Mouse (Mus musculus) urinary bladder, adult 2 months (tissue): ENCODE results near the gene Cc2d2a. TPM values are rescaled to one million over a fixed set of nuclear protein-coding genes. Genes with fewer than 3 reads are reported as not detected.
A peak's percentile ranks its signal among the peaks of the same experiment; 100 is the strongest.

ENCODE experiments used
- DNase-seq: peaks from one replicate; pipeline ENCODE4 v3.0.0; 2022; ENCODE audit warnings: low spot score
- polyA plus RNA-seq: library from polyadenylated mRNA; depleted of rRNA; stranded (reverse); fragments of >200 nt; gene quantifications from 2 replicates; pipeline ENCODE4 v1.2.3, GENCODE M21; 2012; rRNA removed

The Cc2d2a gene
- 15.4 and 16.0 TPM in 2 replicates for polyA plus RNA-seq

DNA sequence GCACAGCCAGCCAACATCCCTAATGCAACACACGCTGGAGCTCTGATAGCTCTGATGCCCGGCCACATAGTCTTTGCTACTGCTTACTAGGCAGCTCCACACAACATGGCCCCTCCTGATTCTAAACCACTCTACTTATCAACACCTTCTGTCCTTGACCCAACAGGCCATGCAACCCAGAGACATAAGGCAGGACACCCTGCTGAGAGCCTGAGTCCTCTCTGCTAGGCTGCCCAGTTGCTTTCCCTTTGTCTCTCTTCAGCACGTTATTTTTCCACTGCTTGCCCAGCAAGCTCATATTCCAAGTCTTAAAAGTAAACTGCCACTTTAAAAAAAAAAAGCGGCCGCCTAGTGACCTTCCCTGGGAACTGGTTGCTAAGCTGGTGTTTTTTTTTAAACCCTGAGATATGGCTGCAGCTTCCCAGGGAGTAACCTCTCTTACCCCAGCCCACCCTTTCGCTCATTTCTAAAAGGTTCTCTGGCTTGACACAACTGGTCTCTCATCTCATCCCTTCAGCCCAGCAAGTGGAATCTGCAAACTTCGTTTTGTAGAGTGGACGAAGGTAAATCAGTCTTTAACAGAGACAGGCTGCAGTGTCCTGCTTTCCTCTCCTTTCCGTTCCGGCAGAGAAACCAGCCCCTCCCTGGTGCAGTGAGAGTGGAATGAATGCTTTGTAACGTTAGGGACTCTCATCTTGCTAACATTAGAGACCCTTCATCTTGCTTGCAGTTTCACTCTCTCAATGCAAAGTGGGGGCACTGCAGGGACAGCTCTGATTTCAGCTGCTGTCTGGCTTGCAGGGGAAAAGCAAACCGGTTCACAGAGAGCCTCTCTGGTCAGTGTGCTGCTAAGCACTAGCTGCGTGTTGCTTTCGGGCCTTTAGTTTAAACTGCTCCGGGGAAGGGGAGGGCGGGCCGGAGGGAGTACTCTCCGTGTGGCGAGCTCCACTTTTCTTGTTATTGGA is at the start of gene Cc2d2a:
TSS of gene Cc2d2a (plus strand) at position 350 of the 965 bp plus-strand sequence.
- DNase-seq = no peak

GRCm38 (mm10) chr5:43621575-43622299 is 40.4 kb upstream of the Cc2d2a start:
- DNase-seq = no peak

DNA sequence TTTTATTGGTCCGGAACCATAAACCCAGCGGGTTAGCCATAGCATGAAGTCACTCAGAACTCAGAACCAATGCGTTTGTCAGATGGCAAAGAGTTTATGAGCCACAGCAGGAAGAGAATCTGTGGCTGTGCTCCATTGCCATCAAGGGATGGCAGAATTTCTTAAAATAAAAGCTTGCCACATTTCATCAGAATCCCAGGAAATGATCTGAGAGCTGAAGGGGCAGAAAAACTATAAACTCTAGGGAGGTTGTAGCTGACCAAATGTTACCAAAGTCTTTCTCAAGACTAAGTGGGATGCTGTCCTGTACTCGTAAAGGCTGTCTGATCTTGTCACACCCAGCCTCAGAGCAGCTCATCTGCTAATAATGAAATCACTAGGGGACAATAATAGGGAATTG is 36.7 kb upstream of the Cc2d2a start:
- no peak for DNase-seq

DNA sequence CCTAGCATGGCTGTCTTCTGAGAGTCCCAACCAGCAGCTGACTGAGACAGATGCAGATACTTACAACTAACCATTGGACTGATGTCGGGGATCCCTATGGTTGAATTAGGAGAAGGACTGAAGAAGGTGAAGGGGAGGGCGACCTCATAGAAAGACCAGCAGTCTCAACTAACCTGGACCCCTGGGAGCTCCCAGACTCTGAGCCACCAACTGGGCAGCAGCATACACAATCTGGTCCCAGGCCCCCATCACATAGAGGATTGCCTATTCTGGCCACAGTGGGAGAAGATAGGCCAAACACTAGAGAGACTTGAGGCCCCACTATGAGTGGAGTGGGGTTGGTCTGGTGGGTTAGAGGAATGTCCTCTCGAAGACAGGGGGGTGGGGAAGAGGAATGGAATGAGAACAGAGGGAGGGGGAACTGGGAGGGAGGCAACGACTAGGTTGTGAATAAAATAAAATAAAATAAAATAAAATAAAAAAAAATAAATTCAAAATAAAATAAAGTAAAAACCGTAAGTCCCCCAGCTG is 28.0 kb upstream of the Cc2d2a start:
- no peak for DNase-seq

DNA sequence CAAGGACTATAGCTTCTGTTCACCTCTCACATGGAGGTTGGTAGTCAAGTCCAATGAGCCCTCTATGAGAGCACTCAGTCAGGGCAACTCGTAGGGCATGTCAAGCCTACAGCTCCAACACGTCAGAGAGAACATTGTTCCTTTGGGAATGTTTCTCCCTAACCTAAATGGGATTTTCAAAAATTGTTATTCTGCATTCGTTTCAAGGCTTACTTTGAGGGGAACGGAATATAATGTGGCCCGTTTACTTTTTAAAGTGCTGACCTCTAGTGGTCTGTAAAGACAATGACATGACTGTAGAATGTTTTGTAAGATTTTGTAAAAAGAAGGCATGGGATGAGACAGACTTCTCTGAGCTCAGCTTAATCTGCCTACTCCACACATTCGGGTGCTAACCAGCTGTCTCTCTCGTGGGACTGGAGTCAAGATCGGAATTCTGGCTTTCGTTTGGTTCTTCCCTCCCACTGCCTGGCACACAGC is 27.5 kb upstream of the Cc2d2a start:
- no peak for DNase-seq

DNA sequence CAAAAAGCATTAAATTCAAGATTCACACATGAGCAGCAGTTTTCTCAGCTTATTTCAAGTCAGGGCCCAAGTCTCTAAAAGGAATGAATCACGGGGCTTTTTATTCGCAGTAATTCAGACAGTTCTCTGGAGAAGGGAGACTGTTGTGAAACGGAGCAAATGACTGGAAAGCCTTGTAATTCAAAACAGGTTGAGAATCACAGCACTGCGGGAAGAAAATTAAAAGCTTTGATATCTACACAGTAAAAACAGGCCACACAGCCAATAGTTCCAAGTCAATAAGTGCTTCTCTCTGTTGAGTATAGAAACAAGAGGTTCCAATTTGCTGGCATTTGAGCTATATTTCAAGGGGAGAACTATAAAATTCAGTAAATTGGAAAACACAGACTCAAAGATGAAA is 17.1 kb upstream of the Cc2d2a start:
- DNase-seq = no peak

DNA sequence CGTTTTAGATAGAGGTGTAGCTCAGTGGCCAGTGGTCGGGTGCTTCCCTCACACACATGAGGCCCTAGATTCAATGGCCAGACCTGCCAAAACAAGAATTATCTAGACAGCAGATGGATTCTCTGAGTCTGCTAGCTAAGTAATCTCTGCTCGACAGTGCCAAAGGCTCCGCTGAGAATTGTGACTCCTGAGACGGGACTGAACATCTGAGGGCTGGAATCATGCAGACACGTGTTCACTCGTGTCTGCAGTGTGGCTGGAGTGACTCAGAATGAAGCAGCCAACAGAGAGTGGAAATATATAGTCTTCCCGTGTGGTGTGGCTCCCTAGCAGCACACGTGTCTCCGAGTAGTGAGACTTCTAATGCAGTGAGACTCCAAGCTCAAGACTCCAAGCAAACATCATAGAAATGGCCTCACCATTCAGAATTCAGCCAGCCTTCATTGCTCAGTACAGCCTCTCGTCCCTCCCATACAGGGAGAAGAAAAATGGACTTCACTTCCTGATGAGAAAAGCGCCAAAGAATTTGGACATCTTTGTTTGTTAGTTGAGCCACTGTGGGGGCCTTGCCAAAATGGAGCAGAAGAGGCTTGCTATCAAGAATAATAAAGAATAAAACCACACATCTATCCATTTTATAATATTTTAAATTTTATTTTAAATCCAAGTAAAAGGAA is 14.9 kb upstream of the Cc2d2a start:
- DNase-seq = no peak

- DNase-seq = no peak
Measured at GRCm38 (mm10) chr5:43661498-43661897, 648 bp upstream of the Cc2d2a start.

- DNase-seq = no peak
Measured at GRCm38 (mm10) chr5:43663531-43663930, 1.4 kb downstream of the Cc2d2a start.

DNA sequence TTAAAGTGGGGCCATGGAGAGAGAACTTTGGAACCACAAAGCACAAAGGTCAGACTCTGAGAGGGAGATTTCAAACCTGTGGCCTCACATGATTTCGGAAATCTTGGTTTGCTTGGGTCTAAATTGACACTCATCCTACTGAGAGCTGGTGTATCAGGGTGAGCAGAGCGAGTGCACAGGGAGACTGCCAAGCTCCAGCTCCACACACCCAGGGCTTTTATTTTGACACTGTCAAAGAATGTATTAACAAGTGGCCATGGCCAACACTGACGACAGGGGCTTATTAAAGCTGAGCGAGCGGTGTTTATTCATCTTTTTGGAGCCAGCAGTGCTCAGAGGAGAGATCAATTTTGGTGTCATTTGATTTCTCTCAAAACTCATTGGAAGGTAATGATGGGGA is 3.0 kb downstream of the Cc2d2a start:
- no peak for DNase-seq

- DNase-seq = no peak
Measured at GRCm38 (mm10) chr5:43669118-43669645, 7.0 kb downstream of the Cc2d2a start.

DNA sequence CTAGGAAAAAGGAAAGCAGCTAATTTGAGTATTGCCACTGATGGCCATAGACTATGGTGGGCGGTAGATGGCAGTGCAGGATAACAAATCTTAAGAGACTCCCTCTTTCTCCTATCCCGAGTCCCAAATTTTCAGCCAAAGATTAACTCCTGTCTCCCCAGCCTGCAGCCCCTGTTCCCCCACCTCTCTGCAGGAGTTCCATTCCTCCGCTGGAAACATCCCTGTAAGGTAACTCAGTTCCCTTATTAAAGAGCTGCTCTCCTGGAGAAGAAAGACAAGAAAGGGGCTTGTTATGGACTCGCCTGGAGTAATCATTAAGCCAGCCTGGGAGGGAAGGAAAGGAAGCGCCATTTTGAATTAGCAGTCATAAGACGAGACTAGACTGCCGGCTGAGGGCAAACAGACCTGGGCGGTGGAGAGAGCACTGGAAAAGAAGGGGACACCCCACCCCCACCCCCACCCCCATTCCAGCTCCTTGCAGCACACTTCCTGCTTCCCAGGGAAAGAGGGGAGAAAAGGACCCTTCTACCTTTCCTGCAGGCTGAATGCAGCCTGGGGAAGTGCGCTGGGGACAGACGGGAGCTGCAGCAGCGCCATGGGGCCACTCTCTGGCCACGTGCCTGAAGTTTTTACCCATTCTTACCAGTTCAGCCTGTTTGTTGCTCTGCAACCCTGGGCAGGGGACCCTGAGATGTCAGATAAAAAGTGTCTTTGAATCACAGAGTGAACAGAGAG is 10.2 kb downstream of the Cc2d2a start:
- DNase-seq = peak; percentile 46

GRCm38 (mm10) chr5:43673083-43673482 is 10.9 kb downstream of the Cc2d2a start:
- DNase-seq = no peak

DNA sequence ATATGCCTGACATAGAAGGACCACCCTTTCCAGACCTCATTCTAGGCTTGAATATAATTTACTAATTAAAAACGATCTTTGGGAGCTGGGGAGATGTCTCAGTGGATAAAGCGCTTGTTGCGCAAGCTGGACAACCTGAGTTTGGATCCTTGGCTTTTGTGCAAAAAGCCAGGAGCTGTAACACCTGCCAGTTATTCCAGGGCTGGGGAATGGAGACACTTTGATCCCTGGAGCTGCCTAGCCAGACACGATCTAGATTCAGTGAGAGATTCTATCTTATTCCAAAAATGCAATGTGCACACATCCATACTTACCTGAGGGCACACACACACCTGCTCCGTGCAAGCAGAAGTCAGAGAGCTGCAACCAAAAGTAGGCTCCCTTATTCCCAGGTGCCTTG is 23.3 kb downstream of the Cc2d2a start:
- DNase-seq = no peak

DNA sequence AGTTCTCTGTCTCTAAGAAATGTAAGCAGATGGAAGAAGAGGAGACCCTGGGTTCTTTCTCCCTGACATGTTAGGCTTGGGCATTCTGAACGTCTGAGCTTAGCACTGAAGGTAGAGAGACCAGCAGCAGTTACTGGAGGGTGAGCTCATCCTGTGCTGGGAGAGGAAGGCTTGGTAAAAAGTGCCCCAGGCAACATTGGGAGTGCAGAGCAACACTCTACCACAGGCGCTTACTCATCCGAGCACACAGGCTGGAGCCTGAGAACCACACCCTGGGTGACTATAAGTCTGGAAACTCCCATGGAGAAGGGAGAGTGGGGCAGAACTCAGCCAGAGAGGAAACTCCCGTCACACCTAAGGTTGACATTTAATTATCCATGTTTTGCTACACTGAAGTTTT is 30.3 kb downstream of the Cc2d2a start:
- DNase-seq = no peak

DNA sequence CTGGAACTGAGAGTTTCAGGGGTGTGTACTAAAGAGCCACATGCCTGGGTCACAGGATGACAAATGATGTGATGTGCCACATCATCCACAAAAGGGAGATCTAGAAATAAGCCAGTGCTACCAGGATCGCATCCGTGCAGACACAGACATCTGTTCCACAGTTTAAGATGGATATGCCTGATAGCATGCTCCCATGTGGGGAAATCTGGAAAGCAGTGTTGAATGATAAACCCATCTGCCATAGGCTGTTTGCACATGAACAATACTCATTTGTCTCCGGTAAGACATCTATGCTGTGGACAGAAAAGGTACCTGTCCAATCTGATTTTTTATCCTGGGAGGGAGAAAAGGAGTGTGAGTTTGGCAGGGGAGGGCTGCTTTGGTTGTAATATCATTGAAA is 35.0 kb downstream of the Cc2d2a start:
- DNase-seq = no peak

GRCm38 (mm10) chr5:43699240-43699639 is 37.1 kb downstream of the Cc2d2a start:
- DNase-seq = no peak

DNA sequence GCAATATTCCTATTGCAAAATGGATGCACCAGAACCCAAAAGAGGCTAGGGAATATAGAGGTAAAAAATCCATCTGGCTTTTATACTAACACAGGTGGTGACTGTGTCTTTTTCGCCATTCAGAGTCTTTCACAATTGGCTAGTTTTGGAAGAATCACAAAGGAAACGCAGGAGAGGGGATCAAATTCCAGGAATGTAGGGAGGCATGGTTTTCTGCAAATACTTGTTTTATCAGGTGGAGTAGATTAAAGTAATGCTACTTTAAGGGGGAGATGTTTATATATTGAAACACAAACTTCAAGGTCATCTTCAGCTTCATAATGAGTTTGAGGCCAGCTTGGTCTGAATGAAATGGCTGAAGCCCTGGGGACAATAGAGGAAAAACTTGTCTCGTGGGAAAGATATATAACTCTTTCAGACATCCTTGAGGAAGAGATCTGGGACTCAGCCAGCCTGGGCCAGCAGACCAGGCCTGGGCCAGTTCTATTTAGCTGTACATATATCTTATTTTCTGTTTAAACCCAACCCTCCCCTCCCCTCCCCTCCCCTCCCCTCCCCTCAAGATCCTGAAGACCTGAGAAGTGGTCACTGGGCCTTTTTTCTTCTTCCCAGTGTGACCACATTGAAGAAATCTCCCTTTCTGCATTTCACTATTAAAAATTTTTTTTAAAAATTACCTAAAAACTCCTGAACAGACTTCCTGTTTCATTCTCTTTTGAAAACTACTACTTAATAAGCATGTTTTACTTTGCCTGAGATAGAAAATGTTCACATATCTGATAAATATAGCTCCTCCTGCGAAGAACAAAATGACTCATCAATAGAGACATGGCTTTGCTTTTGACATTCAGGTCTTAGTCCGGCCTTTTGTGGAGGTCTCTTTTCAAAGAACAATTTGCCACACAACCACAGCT is 59.6 kb downstream of the Cc2d2a start:
- DNase-seq = no peak

- DNase-seq = no peak
Measured at GRCm38 (mm10) chr5:43722452-43722783, 60.3 kb downstream of the Cc2d2a start.

GRCm38 (mm10) chr5:43723830-43724229 is 61.7 kb downstream of the Cc2d2a start:
- DNase-seq = no peak
